Mouse (Mus musculus): ENCODE measurements at regions not wholly inside any gene's neighbourhood (a gene's known extent, or its start where the extent isn't known, plus 50 kb on each side); places are given as distances from the start of the nearest gene placed in this dataset.

DNA sequence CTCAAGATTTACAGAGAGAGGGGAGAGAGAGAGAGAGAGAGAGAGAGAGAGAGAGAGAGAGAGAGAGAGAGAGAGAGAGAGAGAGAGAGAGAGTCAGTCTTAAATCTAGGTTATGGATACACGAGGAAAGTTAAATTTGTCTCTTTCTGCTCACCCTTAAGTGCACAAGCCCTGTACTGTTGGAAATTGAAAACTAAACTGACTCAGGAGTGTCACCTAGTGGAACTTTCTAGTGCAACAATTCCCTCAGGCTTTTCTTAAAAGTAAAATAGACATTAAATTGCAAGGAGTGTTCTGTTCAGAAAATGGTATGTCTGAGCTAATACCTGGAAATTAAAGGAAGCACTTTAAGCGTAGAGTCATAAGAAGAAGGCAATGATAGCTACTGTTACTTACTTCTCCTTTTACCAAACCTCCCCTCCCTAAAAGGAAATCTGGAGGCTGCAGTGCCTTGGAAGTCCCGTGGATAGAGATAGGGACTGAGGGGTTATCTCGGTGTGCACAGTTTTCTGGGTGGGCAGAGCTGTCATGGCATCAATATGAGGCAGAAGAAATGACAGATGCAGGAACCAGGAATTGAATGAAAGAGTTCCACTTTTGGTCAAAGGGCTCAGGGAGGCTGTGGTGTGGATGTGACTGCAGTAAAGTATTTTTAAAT is 193.3 kb downstream of the Alx1 start:
- Histone ChIP-seq H3K36me3 (replicated peaks) (no peaks in the 10 kb centered on the region), H3K9me3 (replicated peaks) (no peaks in the 10 kb centered on the region), H3K9ac (no peak overlapping the region), H3K4me1 (replicated peaks) (no peaks in the 10 kb centered on the region), H3K27me3 (no peaks in the 10 kb centered on the region), H3K4me2 (no peak overlapping the region), H3K4me3 (replicated peaks) (no peak overlapping the region), H3K27ac (replicated peaks) (no peak overlapping the region)
- no peak for ATAC-seq (ENCODE audit: insufficient read depth)
- 12% methylated on average over 4 of the region's 4 CpGs for WGBS (ENCODE audit: insufficient replicate concordance)

DNA sequence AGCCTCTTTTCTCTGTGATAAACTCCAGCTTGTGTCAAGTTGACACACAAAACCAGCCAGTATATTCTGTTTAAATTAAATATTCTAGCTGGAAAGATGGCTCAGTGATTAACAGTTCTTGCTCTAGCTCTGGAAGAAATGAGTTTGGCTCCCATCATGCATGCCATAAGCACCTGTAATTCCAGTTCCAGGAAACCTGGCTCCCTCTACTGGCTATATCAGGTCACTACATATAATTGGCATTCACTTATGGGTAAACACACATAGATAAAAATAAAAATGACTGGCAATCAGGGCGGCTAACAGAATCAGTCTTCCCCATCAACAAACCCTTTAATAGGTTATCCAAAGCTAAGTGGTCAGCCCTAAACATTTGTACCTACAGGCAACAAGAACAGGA is 194.2 kb downstream of the Alx1 start:
- no peaks in the 10 kb centered on the region for H3K9me3 ChIP-seq (replicated peaks)
- 16% methylated on average over 1 of the region's 1 CpGs for WGBS (ENCODE audit: insufficient replicate concordance)
- no peak overlapping the region for H3K4me2 ChIP-seq
- no peak for ATAC-seq (ENCODE audit: insufficient read depth)
- no peaks in the 10 kb centered on the region for H3K27me3 ChIP-seq
- H3K9ac ChIP-seq, result no peak overlapping the region
- H3K27ac ChIP-seq (replicated peaks), result no peak overlapping the region
- H3K36me3 ChIP-seq (replicated peaks), result no peaks in the 10 kb centered on the region
- no peaks in the 10 kb centered on the region for H3K4me1 ChIP-seq (replicated peaks)
- no peak overlapping the region for H3K4me3 ChIP-seq (replicated peaks)

- ATAC-seq (ENCODE audit: insufficient read depth), result no peak
- H3K27me3 ChIP-seq, result no peaks in the 10 kb centered on the region
- H3K36me3 ChIP-seq (replicated peaks), result no peaks in the 10 kb centered on the region
- H3K4me1 ChIP-seq (replicated peaks), result no peaks in the 10 kb centered on the region
- H3K9me3 ChIP-seq (replicated peaks), result no peaks in the 10 kb centered on the region
- H3K9ac ChIP-seq, result no peak overlapping the region
- H3K4me2 ChIP-seq, result no peak overlapping the region
- 39% methylated on average over 3 of the region's 3 CpGs for WGBS (ENCODE audit: insufficient replicate concordance)
- H3K27ac ChIP-seq (replicated peaks), result no peak overlapping the region
- no peak overlapping the region for H3K4me3 ChIP-seq (replicated peaks)
These were observed 200.4 kb downstream of the Alx1 start for GRCm38 (mm10) chr10:102829606-102830005.

DNA sequence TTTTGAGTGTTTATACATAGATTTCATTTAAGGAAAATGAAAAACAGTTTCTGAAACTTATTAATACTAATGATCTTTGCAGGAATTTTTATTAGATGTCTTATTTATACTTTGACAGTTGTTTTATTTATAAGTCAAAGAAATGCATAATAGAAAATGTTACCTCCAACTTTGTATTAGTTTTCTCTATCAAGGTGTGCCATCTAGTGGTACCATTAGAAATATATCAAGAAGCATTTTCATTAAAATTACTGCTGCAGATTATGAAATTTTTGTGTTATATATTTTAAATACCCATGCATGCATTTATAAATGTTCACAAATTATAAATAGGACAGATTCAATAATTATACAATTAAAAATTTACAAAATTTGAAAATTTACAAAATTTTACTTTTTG is 206.6 kb downstream of the Alx1 start:
- Histone ChIP-seq H3K4me2 (no peak overlapping the region), H3K9ac (no peak overlapping the region), H3K27me3 (no peaks in the 10 kb centered on the region), H3K4me3 (replicated peaks) (no peak overlapping the region), H3K27ac (replicated peaks) (no peak overlapping the region), H3K4me1 (replicated peaks) (no peaks in the 10 kb centered on the region), H3K36me3 (replicated peaks) (no peaks in the 10 kb centered on the region), H3K9me3 (replicated peaks) (no peaks in the 10 kb centered on the region)
- ATAC-seq (ENCODE audit: insufficient read depth), result no peak

DNA sequence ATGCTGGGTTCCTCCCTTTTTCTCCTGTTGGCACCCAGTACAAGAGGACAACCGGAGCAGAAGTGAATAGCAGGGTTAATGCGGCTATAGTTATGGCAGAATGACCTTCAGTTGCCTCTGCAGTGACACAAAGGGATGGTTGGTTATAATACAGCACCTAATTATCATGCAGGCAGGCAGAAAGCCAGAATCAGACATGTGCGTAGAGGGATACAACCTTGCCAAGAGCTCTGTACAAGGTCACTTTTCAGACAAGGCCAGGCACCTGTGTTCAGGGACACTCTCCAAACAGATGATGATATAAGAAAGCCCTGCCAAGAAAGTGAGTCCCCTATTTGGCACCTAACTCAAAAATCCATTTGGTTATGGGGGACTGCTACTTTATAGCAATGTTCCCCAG is 228.6 kb downstream of the Alx1 start:
- no peaks in the 10 kb centered on the region for H3K9me3 ChIP-seq (replicated peaks)
- no peaks in the 10 kb centered on the region for H3K36me3 ChIP-seq (replicated peaks)
- ATAC-seq (ENCODE audit: insufficient read depth), result no peak
- no peaks in the 10 kb centered on the region for H3K27me3 ChIP-seq
- no peak overlapping the region for H3K9ac ChIP-seq
- H3K4me1 ChIP-seq (replicated peaks), result no peaks in the 10 kb centered on the region
- no peak overlapping the region for H3K4me2 ChIP-seq
- H3K27ac ChIP-seq (replicated peaks), result no peak overlapping the region
- 59% methylated on average over 3 of the region's 3 CpGs for WGBS (ENCODE audit: insufficient replicate concordance)
- H3K4me3 ChIP-seq (replicated peaks), result no peak overlapping the region

DNA sequence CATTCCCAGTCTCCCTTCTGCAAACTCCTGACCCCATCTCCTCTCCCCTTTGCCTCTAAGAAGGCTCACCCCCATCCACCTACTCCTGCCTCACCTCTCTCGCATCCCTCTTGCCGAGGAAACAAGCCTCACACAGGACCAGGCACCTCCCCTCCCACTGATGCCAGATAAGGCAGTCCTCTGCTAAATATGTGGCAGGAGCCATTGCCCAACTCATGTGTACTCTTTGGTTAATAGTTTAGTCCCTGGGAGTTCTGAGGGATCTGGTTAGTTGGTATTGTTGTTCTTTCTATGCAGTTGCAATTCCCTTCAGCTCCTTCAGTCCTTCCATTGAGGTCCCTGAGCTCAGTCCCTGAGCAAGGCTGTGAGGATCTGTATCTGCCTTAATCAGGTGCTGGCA is 250.8 kb downstream of the Alx1 start:
- Histone ChIP-seq H3K4me2 (no peak overlapping the region), H3K4me3 (replicated peaks) (no peak overlapping the region), H3K9ac (no peak overlapping the region), H3K27me3 (no peaks in the 10 kb centered on the region), H3K9me3 (replicated peaks) (no peaks in the 10 kb centered on the region), H3K36me3 (replicated peaks) (no peaks in the 10 kb centered on the region), H3K27ac (replicated peaks) (no peak overlapping the region), H3K4me1 (replicated peaks) (no peaks in the 10 kb centered on the region)
- WGBS (ENCODE audit: insufficient replicate concordance), result 38% methylated on average over 2 of the region's 2 CpGs
- ATAC-seq (ENCODE audit: insufficient read depth), result peak; percentile 28; the same call in 1 of the 2 replicates

- H3K36me3 ChIP-seq (replicated peaks), result no peaks in the 10 kb centered on the region
- 48% methylated on average over 4 of the region's 4 CpGs for WGBS (ENCODE audit: insufficient replicate concordance)
These were observed 251.7 kb downstream of the Rassf9 start for GRCm38 (mm10) chr10:102763696-102764095.

DNA sequence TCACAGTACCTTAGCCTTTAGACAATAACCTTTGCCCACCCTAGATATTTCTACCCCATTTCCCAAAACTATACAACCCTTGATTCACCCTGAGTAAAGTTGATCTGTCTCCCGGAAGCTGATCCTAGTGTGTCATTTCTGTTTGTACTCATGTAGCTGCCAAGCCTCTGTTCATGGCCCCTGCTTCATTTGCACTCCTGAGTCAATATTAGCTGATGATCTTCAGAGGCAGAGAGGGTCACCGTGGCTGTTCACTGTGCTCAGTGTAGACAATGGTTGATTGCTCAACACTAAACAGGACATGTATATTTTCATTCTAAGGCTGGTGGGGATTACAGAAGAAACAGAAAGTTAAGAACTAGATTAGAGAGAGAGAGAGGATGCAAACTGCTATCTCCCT is 250.4 kb downstream of the Rassf9 start:
- no peaks in the 10 kb centered on the region for H3K27me3 ChIP-seq
- no peak overlapping the region for H3K4me2 ChIP-seq
- peak; percentile 91 for ATAC-seq (ENCODE audit: insufficient read depth)
- no peak overlapping the region for H3K4me3 ChIP-seq (replicated peaks)
- H3K27ac ChIP-seq (replicated peaks), result no peak overlapping the region
- H3K36me3 ChIP-seq (replicated peaks), result no peaks in the 10 kb centered on the region
- H3K4me1 ChIP-seq (replicated peaks), result no peaks in the 10 kb centered on the region
- H3K9me3 ChIP-seq (replicated peaks), result no peaks in the 10 kb centered on the region
- WGBS (ENCODE audit: insufficient replicate concordance), result 56% methylated on average over 2 of the region's 2 CpGs
- no peak overlapping the region for H3K9ac ChIP-seq

More at GRCm38 (mm10) chr10:102763696-102764095, 251.7 kb downstream of the Rassf9 start:
- no peaks in the 10 kb centered on the region for H3K27me3 ChIP-seq
- no peak overlapping the region for H3K9ac ChIP-seq
- no peak overlapping the region for H3K27ac ChIP-seq (replicated peaks)
- no peaks in the 10 kb centered on the region for H3K9me3 ChIP-seq (replicated peaks)
- no peak overlapping the region for H3K4me3 ChIP-seq (replicated peaks)
- ATAC-seq (ENCODE audit: insufficient read depth), result no peak
- no peak overlapping the region for H3K4me2 ChIP-seq
- no peaks in the 10 kb centered on the region for H3K4me1 ChIP-seq (replicated peaks)

DNA sequence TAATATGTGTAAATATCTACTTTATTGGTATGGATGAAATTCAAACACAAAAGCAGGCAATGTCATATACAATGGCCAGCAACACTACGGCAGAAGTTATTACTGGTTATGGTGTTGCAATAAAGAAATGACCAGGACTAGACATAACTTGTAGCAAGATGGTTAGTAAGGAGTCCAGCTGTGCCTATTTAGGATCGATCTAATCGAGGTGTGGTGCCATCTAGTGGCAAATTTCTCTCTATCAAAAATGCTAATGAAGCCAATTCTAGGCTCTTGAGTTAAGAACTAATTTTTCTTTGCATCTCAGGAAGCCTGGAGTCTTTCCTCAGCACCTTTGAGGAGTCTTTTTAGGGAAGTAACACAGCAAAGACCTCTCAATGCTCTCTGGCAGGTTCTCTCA is 223.2 kb downstream of the Rassf9 start:
- WGBS (ENCODE audit: insufficient replicate concordance), result 31% methylated on average over 3 of the region's 3 CpGs
- Histone ChIP-seq H3K9ac (no peak overlapping the region), H3K4me1 (replicated peaks) (no peaks in the 10 kb centered on the region), H3K4me3 (replicated peaks) (no peak overlapping the region), H3K27me3 (no peaks in the 10 kb centered on the region), H3K9me3 (replicated peaks) (no peaks in the 10 kb centered on the region), H3K36me3 (replicated peaks) (no peaks in the 10 kb centered on the region), H3K4me2 (no peak overlapping the region), H3K27ac (replicated peaks) (no peak overlapping the region)
- no peak for ATAC-seq (ENCODE audit: insufficient read depth)

DNA sequence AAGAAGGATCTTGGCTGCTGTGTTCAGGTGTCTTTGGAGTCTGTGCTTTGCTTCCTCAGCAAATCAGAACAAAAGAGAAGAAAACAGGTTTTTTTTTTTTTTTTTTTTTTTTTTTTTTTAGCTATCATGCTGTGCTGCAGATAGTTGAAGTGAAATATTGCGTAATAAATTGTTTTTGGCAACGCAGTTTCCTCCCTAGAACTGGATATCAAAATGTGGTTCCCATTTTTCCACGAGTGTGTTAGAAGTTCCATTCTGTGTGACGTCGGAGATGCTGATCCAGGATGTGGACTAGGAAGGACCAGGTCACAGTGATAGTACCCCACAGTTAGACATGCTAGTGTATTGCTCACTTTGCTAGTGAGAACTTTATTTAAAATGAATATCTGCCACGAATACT is 220.4 kb downstream of the Rassf9 start:
- no peak overlapping the region for H3K4me2 ChIP-seq
- H3K4me3 ChIP-seq (replicated peaks), result no peak overlapping the region
- 52% methylated on average over 6 of the region's 6 CpGs for WGBS (ENCODE audit: insufficient replicate concordance)
- no peak overlapping the region for H3K27ac ChIP-seq (replicated peaks)
- H3K27me3 ChIP-seq, result no peaks in the 10 kb centered on the region
- no peaks in the 10 kb centered on the region for H3K36me3 ChIP-seq (replicated peaks)
- H3K4me1 ChIP-seq (replicated peaks), result no peaks in the 10 kb centered on the region
- no peak for ATAC-seq (ENCODE audit: insufficient read depth)
- no peaks in the 10 kb centered on the region for H3K9me3 ChIP-seq (replicated peaks)
- H3K9ac ChIP-seq, result no peak overlapping the region

DNA sequence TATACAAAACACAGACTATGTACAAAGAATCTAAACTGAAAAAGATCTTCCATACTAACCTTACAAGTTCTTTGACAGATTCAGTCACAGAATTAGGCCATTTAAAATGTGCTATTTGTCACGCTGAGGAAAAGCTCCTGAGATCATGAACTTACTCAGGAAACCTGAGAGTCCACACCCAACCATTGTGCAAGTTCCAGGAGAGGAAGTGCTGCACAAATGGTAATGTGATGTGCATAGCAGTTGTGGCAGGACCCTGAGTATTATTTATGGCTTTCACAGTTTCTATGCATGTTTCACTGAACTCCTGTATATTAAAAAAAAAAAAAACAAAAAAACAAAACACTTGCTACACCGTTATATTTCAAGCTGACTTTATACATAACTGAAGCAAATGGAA is 200.2 kb downstream of the Rassf9 start:
- Histone ChIP-seq H3K4me3 (replicated peaks) (no peak overlapping the region), H3K4me2 (no peak overlapping the region), H3K4me1 (replicated peaks) (no peaks in the 10 kb centered on the region), H3K27me3 (no peaks in the 10 kb centered on the region), H3K9me3 (replicated peaks) (no peaks in the 10 kb centered on the region), H3K36me3 (replicated peaks) (no peaks in the 10 kb centered on the region), H3K9ac (no peak overlapping the region), H3K27ac (replicated peaks) (no peak overlapping the region)
- WGBS (ENCODE audit: insufficient replicate concordance), result 18% methylated on average over 2 of the region's 2 CpGs
- no peak for ATAC-seq (ENCODE audit: insufficient read depth)

DNA sequence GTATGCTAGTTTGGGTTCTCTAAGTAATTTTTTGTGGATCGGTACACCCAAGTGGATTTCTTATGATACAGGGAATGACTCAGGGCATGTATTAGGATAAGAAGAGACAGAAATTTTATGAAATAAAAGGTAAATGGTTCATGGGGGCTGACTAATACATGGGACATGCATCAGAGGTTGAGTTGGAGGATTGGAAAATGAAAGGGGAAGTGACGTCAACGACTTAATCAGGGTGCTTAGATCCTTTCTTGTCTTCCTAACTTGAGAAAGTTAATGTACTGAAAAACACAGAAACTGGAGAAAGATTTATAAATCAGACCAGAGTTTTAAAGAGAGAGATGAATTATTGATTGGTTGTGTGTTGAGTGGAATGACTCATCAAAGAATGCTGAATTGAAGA is 193.8 kb downstream of the Rassf9 start:
- no peak overlapping the region for H3K27ac ChIP-seq (replicated peaks)
- H3K4me1 ChIP-seq (replicated peaks), result no peaks in the 10 kb centered on the region
- 68% methylated on average over 3 of the region's 3 CpGs for WGBS (ENCODE audit: insufficient replicate concordance)
- no peak for ATAC-seq (ENCODE audit: insufficient read depth)
- no peak overlapping the region for H3K9ac ChIP-seq
- H3K27me3 ChIP-seq, result no peaks in the 10 kb centered on the region
- no peak overlapping the region for H3K4me2 ChIP-seq
- H3K36me3 ChIP-seq (replicated peaks), result no peaks in the 10 kb centered on the region
- H3K4me3 ChIP-seq (replicated peaks), result no peak overlapping the region
- no peaks in the 10 kb centered on the region for H3K9me3 ChIP-seq (replicated peaks)
